Mouse (Mus musculus) liver, embryonic 12.5 days (tissue): ENCODE measurements around the gene Naaa. TPM values are rescaled to one million over a fixed set of nuclear protein-coding genes. Genes with fewer than 3 reads are reported as not detected.

Experiments used
- ATAC-seq: fragments of 200-750 bp; cut with Nextera tagmentation; 2 replicates; pipeline ENCODE4 v1.8.0; 2017; ENCODE audit warnings: moderate number of reproducible peaks, mild to moderate bottlenecking, moderate library complexity
- H3K27ac ChIP-seq: fragments of 300-500 bp; sonication (generic); 2 replicates; pipeline ENCODE4 v1.5.1; 2016; ENCODE audit warnings: mild to moderate bottlenecking
- H3K27me3 ChIP-seq: fragments of 300-500 bp; sonication (generic); replicated peaks from 2 replicates; pipeline ENCODE4 v1.6.1; 2016; ENCODE audit warnings: mild to moderate bottlenecking, moderate library complexity
- H3K36me3 ChIP-seq: fragments of 300-500 bp; sonication (generic); 2 replicates; pipeline ENCODE4 v1.6.1; 2016; ENCODE audit warnings: mild to moderate bottlenecking, moderate library complexity
- H3K4me1 ChIP-seq: fragments of 300-500 bp; sonication (generic); 2 replicates; pipeline ENCODE4 v1.6.1; 2016
- H3K4me2 ChIP-seq: fragments of 300-500 bp; sonication (generic); 2 replicates; pipeline ENCODE4 v1.6.1; 2016; ENCODE audit warnings: mild to moderate bottlenecking, moderate library complexity
- H3K4me3 ChIP-seq: fragments of 300-500 bp; sonication (generic); 2 replicates; pipeline ENCODE4 v1.5.1; 2016; ENCODE audit warnings: mild to moderate bottlenecking, moderate library complexity
- H3K9ac ChIP-seq: fragments of 300-500 bp; sonication (generic); 2 replicates; pipeline ENCODE4 v1.6.1; 2016; ENCODE audit warnings: mild to moderate bottlenecking, moderate library complexity
- H3K9me3 ChIP-seq: fragments of 300-500 bp; sonication (generic); replicated peaks from 2 replicates; pipeline ENCODE4 v1.6.1; 2016; ENCODE audit warnings: mild to moderate bottlenecking, moderate library complexity
- WGBS: fragments of 180-500 bp; shearing (Covaris S2); methylation state at CpG from one replicate; pipeline ENCODE4 v1.1.7; 2016; ENCODE audit not compliant: insufficient replicate concordance; 5-methylcytosine and 5-hydroxymethylcytosine counted together
- polyA plus RNA-seq: library from polyadenylated mRNA; unstranded; fragments of >200 nt; fragmentation: Nextera tagmentation; extraction: Ambion mirVana; gene quantifications from 2 replicates; pipeline ENCODE4 v1.2.1, GENCODE M21; 2016

The Naaa gene
- 3.0 TPM in 2 replicates for polyA plus RNA-seq

DNA sequence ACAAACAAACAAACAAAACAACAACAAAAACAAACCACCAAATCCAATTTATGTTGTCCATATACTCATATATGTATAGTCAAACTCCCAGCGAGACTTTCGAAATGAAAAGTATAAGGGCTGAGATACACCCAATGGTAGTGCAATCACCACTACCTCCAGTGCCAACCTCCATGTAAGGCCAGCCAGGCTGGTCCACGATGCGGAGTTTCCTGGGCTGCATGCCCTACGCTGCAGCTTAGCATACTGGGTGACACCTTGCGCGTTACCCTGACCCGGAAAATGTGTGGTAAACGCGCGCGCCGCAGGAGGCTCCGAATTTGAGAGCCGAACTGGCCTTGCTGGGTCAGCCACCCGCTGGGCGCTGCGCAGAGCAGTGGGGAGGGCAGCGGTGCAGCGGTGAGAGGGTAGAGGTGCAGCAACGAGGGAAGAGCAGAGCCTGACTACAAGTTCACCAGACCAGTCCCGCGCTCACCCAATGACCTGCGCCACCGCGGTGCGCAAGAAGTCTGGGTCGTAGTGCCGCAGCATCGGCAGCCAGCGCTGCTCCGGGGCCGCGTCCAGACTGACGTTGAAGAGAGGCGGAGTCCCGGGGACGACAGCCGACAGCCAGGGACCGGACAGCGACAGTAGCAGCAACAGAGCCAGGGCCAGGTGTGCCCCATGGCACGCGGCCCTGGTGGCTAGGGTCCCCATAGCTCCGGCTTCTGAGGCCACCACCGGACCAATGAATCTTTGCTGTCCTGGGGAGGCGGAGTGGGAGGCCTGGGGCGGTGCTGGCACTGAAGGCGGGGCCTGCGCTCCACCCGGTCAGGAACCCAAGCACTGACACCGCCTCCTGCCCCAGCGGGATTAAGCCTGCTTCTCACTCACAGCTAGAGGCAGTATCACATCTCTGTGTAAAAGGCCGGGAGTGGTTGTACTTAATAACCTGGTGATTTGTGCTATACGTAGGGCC, at the start of gene Naaa:
Naaa (minus strand) TSS at position 734 of the 958 bp plus-strand sequence.
- peak; percentile 90 for ATAC-seq
- 3% methylated on average over 54 of the region's 54 CpGs for WGBS
- Histone ChIP-seq H3K9ac (peak within 1 kb of the TSS; percentile 59), H3K4me1 (peaks cover 24% of the 10 kb centered on the region), H3K4me2 (peak within 1 kb of the TSS; percentile 94), H3K27ac (no peak within 1 kb of the TSS), H3K9me3 (no peaks in the 10 kb centered on the region), H3K4me3 (peak within 1 kb of the TSS; percentile 68), H3K27me3 (peaks cover 44% of the 10 kb centered on the region), H3K36me3 (no peaks in the 10 kb centered on the region)

DNA sequence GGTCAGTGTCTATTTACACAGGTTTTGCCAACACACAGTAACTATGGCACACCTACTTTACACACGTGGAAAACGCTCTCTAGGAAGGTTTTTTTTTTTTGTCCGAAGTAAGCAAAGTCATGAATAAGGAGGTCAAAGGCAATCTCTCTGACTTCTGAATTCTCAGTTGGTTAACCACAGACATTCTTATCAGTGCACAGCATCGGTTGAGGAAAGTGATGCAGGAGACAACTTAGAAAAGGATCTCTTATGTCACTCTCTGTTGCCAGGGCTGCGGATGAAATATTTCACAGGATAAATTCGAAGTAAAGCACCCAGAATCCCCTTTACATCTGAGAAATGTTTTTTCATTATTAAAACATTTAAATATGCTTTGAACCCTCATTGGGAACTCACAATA, 49.4 kb upstream of the Naaa start:
- WGBS = 17% methylated on average over 6 of the region's 6 CpGs
- Histone ChIP-seq H3K36me3 (no peaks in the 10 kb centered on the region), H3K4me2 (no peak overlapping the region), H3K4me3 (no peak overlapping the region), H3K4me1 (no peaks in the 10 kb centered on the region), H3K27me3 (peaks cover 11% of the 10 kb centered on the region; the same call in 1 of the 2 replicates), H3K9me3 (no peaks in the 10 kb centered on the region), H3K27ac (no peak overlapping the region), H3K9ac (no peak overlapping the region)
- ATAC-seq = no peak

DNA sequence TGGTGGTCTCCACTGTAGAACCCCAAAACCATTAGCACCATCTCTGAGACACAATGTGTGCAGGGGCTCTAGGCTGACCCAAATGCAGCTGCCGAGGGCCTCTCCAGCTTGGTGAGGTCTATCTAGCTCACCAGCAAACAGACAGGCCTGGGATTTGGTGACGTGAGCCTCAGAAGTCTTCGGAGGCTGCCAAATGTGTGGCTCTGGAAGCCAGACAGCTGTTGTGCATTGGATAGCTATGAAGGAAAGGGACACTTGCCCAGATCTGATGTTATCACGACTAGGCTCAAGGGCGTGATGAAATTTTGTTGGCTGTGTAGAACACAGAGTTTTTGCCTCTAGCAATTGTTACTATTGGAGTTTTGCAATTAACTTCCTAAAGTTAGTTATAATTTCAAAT, 45.3 kb upstream of the Naaa start:
- Histone ChIP-seq H3K27ac (no peak overlapping the region), H3K4me3 (no peak overlapping the region)
- WGBS = 60% methylated on average over 5 of the region's 5 CpGs

DNA sequence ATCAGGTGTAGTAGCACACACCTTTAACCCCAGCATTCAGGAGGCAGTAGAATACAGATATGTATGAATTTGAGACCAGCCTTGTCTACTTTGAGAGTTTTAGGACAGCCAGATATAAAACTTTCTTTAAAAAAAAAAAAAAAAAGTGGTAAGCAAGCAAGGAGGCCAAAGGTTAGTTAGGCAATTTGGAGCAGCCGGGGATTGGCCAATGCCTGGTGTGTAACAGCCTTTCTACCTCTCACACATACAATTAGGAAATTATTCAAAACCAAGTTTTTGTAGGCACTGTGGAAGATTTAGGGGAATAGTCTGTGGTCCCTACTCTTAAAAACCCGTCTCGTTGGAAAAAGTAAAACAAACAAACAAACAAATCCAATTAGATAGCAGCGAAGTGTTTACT, 44.6 kb upstream of the Naaa start:
- 64% methylated on average over 4 of the region's 4 CpGs for whole genome bisulfite sequencing

More for the DNA sequence above, 45.3 kb upstream of the Naaa start:
- Histone ChIP-seq H3K36me3 (no peaks in the 10 kb centered on the region), H3K27me3 (peaks cover 6% of the 10 kb centered on the region; the same call in 1 of the 2 replicates), H3K4me1 (no peaks in the 10 kb centered on the region; the same call in 1 of the 2 replicates), H3K4me2 (no peak overlapping the region), H3K9me3 (no peaks in the 10 kb centered on the region), H3K9ac (no peak overlapping the region)
- ATAC-seq = no peak

DNA sequence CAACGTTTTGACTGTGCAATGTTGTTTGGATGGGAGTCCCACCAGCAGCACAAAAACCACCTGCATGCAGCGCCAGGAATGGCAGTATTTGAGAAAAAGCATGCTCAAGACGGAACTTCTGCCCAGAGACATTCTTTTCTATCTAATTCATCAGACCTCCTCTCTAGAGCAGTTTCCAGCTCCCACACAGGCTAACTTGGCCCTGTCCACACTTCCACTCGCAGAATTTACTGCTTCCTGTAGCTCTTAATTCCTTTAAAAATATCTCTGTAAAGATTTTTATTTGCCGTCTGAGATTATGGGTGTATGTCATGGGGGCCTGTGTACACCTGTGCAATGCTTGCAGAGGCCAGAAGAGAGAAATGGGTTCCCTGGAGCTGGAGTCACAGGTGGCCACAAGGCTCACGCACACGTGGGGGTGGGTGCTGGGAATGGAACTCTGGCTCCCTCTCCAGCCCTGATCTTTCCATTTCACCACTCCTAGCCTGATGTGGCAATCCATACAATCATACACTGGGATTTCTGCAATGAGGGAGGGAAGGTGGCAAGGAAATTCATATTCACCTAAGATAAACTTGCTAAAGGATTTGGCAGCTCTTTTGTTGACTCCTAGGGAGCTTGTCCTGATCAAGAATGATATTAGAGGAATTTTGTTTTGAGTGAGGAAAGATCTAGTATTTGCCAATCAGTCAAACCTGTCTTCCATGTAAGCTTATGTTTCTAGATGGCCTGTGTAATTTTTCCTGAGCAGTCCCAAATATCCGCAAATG, 43.8 kb upstream of the Naaa start:
- no peak for ATAC-seq

More for the DNA sequence above, 44.6 kb upstream of the Naaa start:
- Histone ChIP-seq H3K36me3 (no peaks in the 10 kb centered on the region), H3K9ac (no peak overlapping the region), H3K4me2 (no peak overlapping the region), H3K4me1 (no peaks in the 10 kb centered on the region; the same call in 1 of the 2 replicates), H3K27me3 (0 out of 2 replicates have a peak, but pooled peaks cover under 1% of the 10 kb centered on the region), H3K27ac (no peak overlapping the region), H3K9me3 (no peaks in the 10 kb centered on the region), H3K4me3 (no peak overlapping the region)
- ATAC-seq = no peak

DNA sequence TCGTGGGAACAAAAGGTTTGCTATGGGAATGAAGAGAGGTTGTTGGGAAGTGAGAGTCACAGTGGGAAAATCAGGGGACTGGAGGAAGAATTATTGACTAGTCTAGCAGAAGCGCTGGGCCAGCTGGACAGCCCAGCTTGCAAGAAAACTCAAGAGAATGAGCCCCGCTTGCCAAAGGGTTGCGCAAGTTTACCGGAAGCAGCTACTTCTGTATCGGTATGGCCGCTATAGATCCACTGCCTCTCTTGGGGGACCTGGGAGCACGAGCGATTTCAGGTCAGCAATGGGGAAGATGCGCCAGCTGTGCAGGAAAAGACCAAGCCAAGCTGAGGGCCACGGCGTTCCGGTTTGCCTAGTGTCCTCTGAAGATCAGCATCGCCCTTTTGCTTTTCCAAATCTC, 40.6 kb upstream of the Naaa start:
- no peaks in the 10 kb centered on the region for H3K36me3 ChIP-seq
- H3K4me1 ChIP-seq = no peaks in the 10 kb centered on the region; the same call in 1 of the 2 replicates
- H3K9ac ChIP-seq = no peak overlapping the region
- no peaks in the 10 kb centered on the region for H3K9me3 ChIP-seq
- ATAC-seq = no peak
- 67% methylated on average over 14 of the region's 14 CpGs for WGBS
- H3K27ac ChIP-seq = no peak overlapping the region
- H3K4me2 ChIP-seq = no peak overlapping the region
- no peak overlapping the region for H3K4me3 ChIP-seq
- no peaks in the 10 kb centered on the region for H3K27me3 ChIP-seq

More for the DNA sequence above, 43.8 kb upstream of the Naaa start:
- Histone ChIP-seq H3K36me3 (no peaks in the 10 kb centered on the region), H3K9ac (no peak overlapping the region), H3K4me1 (no peaks in the 10 kb centered on the region; the same call in 1 of the 2 replicates), H3K9me3 (no peaks in the 10 kb centered on the region), H3K4me2 (no peak overlapping the region), H3K27me3 (no peaks in the 10 kb centered on the region), H3K4me3 (no peak overlapping the region), H3K27ac (no peak overlapping the region)
- 57% methylated on average over 8 of the region's 8 CpGs for WGBS

DNA sequence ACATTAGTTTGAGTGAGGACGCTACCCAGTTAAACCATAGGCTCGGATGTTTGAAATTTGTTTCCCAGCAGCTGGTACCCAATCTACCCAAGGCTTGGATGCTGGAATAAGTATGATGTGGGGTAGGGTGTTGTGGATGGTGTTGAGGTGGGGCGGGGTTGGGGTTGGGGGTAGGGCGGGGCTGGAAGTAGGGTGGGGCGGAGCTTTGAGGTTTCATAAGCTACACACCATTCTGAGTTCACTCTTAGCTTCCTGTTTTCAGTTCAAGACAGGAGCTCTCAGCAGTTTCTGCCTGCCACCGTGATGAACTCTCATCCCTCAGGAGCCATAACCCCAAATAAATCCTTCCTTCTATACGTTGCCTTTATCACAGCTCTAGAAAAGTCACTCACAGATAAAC, 40.1 kb upstream of the Naaa start:
- H3K4me3 ChIP-seq = no peak overlapping the region
- no peaks in the 10 kb centered on the region; the same call in 1 of the 2 replicates for H3K4me1 ChIP-seq
- H3K4me2 ChIP-seq = no peak overlapping the region
- no peaks in the 10 kb centered on the region for H3K36me3 ChIP-seq
- no peak overlapping the region for H3K27ac ChIP-seq
- 50% methylated on average over 7 of the region's 7 CpGs for WGBS
- no peak overlapping the region for H3K9ac ChIP-seq
- H3K9me3 ChIP-seq = no peaks in the 10 kb centered on the region
- ATAC-seq = no peak
- no peaks in the 10 kb centered on the region for H3K27me3 ChIP-seq

DNA sequence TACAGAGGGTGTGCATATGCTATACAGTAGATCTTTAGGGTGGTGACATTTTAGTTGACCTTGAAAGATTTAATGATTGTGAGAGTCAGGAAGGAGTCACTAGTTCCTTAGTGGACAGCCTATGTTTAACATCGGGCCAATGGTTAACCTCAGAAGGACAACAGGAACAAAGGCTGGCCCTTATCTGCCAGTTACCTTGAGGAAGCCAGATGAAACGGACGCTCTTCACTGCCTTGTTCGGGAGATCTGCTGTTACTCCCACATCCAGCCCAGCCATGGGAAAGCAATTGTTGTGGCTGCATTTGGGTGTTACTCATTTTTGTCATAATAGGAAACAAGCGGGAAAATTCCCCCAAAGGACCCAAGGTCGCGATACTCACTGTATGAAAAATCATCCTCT, 35.8 kb upstream of the Naaa start:
- H3K27me3 ChIP-seq = no peaks in the 10 kb centered on the region
- WGBS = 17% methylated on average over 7 of the region's 7 CpGs
- no peak overlapping the region for H3K4me2 ChIP-seq
- H3K4me3 ChIP-seq = no peak overlapping the region
- H3K9me3 ChIP-seq = no peaks in the 10 kb centered on the region
- H3K27ac ChIP-seq = no peak overlapping the region
- H3K9ac ChIP-seq = no peak overlapping the region
- H3K36me3 ChIP-seq = no peaks in the 10 kb centered on the region
- peaks cover 13% of the 10 kb centered on the region for H3K4me1 ChIP-seq
- ATAC-seq = no peak

DNA sequence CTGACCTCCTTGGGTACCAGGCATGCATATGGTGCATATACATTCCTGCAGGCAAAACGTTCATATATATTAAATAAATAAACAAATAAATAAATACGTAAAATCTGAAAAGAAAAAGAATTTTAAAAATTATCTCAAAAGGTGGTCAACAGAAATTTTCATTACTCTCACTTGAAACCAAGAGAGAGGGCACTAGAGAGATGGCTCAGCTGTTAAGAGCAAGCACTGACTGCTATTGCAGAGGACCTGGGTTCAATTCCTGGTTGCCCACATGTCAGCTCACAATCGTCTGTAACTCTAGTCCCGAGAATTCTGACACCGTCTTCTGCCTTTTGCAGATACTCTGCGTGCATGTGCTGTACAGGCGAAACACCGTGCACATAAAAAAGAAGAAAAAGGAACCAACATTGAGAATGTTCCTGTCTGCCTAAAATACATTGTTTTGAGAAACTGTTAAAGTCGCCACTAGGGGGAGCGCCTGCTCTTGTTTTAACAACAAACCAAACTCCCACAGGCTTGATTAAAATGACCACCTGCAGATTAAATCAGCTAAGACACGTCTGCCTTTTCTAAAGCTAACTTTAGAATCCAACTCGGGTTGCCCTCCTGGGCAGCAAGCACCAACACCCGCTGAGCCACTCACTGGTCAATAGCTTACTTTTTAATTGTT, 34.2 kb upstream of the Naaa start:
- peaks cover 24% of the 10 kb centered on the region for H3K4me1 ChIP-seq
- no peak for ATAC-seq
- no peak overlapping the region for H3K4me3 ChIP-seq
- peaks cover 9% of the 10 kb centered on the region for H3K36me3 ChIP-seq
- no peaks in the 10 kb centered on the region for H3K9me3 ChIP-seq
- H3K9ac ChIP-seq = no peak overlapping the region
- H3K27me3 ChIP-seq = no peaks in the 10 kb centered on the region
- WGBS = 12% methylated on average over 13 of the region's 13 CpGs
- H3K27ac ChIP-seq = no peak overlapping the region
- H3K4me2 ChIP-seq = no peak overlapping the region

DNA sequence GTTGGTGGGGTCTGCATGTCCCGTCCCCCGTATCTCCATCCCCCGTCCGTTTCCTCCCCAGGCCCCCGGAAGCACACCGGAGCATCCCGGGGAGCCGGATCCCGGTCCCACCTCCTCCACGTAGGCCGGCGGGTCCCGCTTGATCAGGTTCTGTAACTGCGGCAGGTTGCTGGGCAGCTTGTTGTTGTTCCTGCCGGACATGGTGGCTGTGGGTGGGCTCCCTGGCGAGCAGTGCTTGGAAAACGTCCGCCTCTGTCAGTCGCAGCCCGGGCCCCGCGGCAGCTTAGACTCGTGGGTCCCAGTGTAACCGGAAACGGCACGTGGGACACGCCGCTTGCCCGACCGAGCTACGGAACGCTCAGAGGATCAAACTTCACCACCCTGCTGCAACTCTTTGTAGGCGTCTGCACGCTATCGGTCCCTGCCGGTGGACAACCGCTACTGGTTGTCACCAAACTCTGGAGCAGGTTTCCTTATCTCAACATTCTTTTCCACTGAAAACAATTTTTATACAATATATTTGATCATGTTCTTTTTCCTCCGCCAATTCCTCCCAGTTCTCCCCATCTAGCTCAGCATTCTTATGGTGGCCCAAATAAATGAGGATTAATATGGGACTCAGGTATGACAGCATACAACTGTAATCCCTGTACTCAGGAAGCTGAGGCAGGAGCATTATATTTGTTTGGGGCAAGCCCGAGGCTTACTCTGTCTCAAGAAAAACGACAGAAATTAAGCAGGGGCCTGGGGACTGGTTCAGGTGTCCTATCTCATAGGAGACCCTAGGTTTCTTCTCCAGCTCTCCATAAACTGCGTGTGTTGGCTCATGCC, 31.9 kb upstream of the Naaa start, which contains the start of gene Sdad1:
Sdad1 (minus strand) TSS at position 799 of the 831 bp plus-strand sequence.
- H3K4me2 ChIP-seq = peak within 1 kb of the TSS; percentile 91
- ATAC-seq = peak; percentile 89
- peak within 1 kb of the TSS; percentile 90 for H3K4me3 ChIP-seq
- WGBS = 3% methylated on average over 41 of the region's 41 CpGs
- peaks cover 32% of the 10 kb centered on the region for H3K36me3 ChIP-seq
- no peaks in the 10 kb centered on the region for H3K27me3 ChIP-seq
- H3K27ac ChIP-seq = peak within 1 kb of the TSS; percentile 61
- peaks cover 28% of the 10 kb centered on the region for H3K4me1 ChIP-seq
- no peaks in the 10 kb centered on the region for H3K9me3 ChIP-seq
- H3K9ac ChIP-seq = peak within 1 kb of the TSS; percentile 81

DNA sequence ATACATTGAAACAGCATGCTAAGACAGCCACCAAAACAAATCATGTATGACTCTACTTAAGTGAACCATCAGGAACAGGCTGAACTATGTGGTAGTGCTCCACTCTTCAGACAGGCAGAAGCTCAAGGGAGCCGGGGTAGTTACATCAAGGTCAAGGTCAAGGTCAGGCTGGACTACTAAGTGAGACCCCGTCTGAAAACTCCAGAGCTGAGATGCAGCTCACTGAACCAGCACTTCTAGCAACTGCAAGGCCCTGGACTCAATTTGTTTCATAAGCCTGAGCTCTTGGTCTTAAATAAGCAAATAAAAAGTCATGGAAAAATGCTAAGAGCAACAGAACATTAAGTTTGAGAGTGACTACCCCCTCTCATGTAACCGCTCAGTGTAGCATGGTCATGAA, 26.3 kb upstream of the Naaa start:
- 79% methylated on average over 3 of the region's 3 CpGs for WGBS
- peaks cover 20% of the 10 kb centered on the region for H3K4me1 ChIP-seq

More for the DNA sequence above, 26.3 kb upstream of the Naaa start:
- H3K4me3 ChIP-seq = no peak overlapping the region
- no peak for ATAC-seq
- H3K9me3 ChIP-seq = no peaks in the 10 kb centered on the region
- peaks cover 87% of the 10 kb centered on the region for H3K36me3 ChIP-seq
- H3K4me2 ChIP-seq = no peak overlapping the region
- no peaks in the 10 kb centered on the region for H3K27me3 ChIP-seq
- H3K27ac ChIP-seq = no peak overlapping the region
- H3K9ac ChIP-seq = no peak overlapping the region
